Mouse (Mus musculus): ENCODE data around the gene Ppp1r15a. TPM values are rescaled to one million over a fixed set of nuclear protein-coding genes. Genes with fewer than 3 reads are reported as not detected.
A peak's percentile ranks its signal among the peaks of the same experiment; 100 is the strongest.
"Not testable (repeated sequence)": the region's sequence is repeated elsewhere in the genome, so short reads cannot be mapped to it uniquely, and the experiment has no call there.

Ppp1r15a gene
- polyA plus RNA-seq, 1 experiment from 2014 or later: 19.1 TPM

DNA sequence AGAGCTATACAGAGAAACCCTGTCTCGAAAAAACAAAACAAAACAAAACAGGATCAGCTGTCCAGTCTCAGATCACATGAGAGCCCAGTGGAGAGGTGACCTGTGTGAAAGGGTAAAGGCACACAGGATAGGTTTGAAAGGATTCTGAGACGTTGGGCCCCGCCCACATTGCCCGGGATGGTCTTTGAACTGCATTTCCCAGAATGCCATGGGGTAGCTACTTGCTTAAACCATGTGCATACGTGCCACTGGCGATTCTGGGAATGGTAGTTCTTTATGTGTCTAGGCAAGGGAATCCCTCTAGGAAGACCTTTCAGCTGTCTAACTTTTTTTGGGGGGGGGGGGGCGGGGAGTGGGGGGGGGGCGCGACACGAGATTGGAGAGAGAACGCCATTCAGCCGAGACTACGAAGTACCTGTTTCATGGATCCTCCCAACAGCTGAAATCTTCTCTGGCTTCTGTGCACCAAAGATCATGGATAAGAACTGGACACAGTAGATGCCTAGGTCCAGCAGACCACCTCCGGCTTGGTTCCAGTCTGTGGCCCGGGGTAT lies 44.6 kb downstream of the Ppp1r15a start, which contains the start of gene Tulp2:
Tulp2 (plus strand) TSS at position 504 of the 554 bp plus-strand sequence.
- 52% methylated on average over 15 of the region's 15 CpGs for WGBS

DNA sequence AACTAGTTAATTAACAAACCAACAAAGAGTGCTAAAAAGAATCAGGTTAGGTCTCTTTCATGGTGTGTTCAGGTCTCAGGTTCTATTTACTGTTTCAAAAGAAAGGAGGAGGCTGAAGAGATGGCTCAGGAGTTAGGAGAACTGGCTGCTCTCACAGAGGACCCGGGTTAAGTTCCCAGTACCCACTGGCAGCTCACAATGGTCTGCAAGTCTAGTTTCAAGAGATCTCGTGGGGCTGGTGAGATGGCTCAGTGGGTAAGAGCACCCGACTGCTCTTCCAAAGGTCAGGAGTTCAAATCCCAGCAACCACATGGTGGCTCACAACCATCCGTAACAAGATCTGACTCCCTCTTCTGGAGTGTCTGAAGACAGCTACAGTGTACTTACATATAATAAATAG lies 45.8 kb downstream of the Ppp1r15a start:
- ATAC-seq; H3K9ac ChIP-seq (ENCODE audit: low read depth, low read length); H3K4me1 ChIP-seq (ENCODE audit: control insufficient read depth, insufficient read depth, low read length); H3K27ac ChIP-seq (ENCODE audit: low read length); H3K9me3 ChIP-seq (ENCODE audit: control insufficient read depth, low read length); H3K36me3 ChIP-seq (ENCODE audit: control insufficient read depth, insufficient read depth, low read length); H3K27me3 ChIP-seq (replicated peaks; ENCODE audit: control insufficient read depth, insufficient read depth, low read length); H3K4me2 ChIP-seq (ENCODE audit: low read depth, low read length); H3K4me3 ChIP-seq (ENCODE audit: low read length): not testable (repeated sequence)
- 67% methylated on average over 3 of the region's 4 CpGs for WGBS

More for the DNA sequence above, 44.6 kb downstream of the Ppp1r15a start, which contains the start of gene Tulp2:
- Histone ChIP-seq H3K27ac (ENCODE audit: low read length) (no peak within 1 kb of the TSS), H3K4me2 (ENCODE audit: low read depth, low read length) (no peak within 1 kb of the TSS), H3K4me3 (ENCODE audit: low read length) (no peak within 1 kb of the TSS), H3K9ac (ENCODE audit: low read depth, low read length) (no peak within 1 kb of the TSS), H3K36me3 (ENCODE audit: control insufficient read depth, insufficient read depth, low read length) (no peaks in the 10 kb centered on the region), H3K4me1 (ENCODE audit: control insufficient read depth, insufficient read depth, low read length) (no peaks in the 10 kb centered on the region), H3K9me3 (ENCODE audit: control insufficient read depth, low read length) (no peaks in the 10 kb centered on the region), H3K27me3 (replicated peaks; ENCODE audit: control insufficient read depth, insufficient read depth, low read length) (no peaks in the 10 kb centered on the region)
- peak; percentile 54 for ATAC-seq

GRCm38 (mm10) chr7:45478774-45479173 lies 47.3 kb downstream of the Ppp1r15a start:
- H3K4me1 ChIP-seq (ENCODE audit: control insufficient read depth, insufficient read depth, low read length): no peaks in the 10 kb centered on the region
- H3K27ac ChIP-seq (ENCODE audit: low read length): no peak overlapping the region
- H3K27me3 ChIP-seq (replicated peaks; ENCODE audit: control insufficient read depth, insufficient read depth, low read length): no peaks in the 10 kb centered on the region
- no peak overlapping the region for H3K4me2 ChIP-seq (ENCODE audit: low read depth, low read length)
- H3K4me3 ChIP-seq (ENCODE audit: low read length): no peak overlapping the region
- ATAC-seq: no peak
- H3K9me3 ChIP-seq (ENCODE audit: control insufficient read depth, low read length): no peaks in the 10 kb centered on the region
- no peak overlapping the region for H3K9ac ChIP-seq (ENCODE audit: low read depth, low read length)
- WGBS: 92% methylated on average over 7 of the region's 7 CpGs
- H3K36me3 ChIP-seq (ENCODE audit: control insufficient read depth, insufficient read depth, low read length): no peaks in the 10 kb centered on the region

GRCm38 (mm10) chr7:45477003-45477402 lies 49.1 kb downstream of the Ppp1r15a start:
- no peaks in the 10 kb centered on the region for H3K36me3 ChIP-seq (ENCODE audit: control insufficient read depth, insufficient read depth, low read length)
- H3K4me1 ChIP-seq (ENCODE audit: control insufficient read depth, insufficient read depth, low read length): no peaks in the 10 kb centered on the region
- H3K9me3 ChIP-seq (ENCODE audit: control insufficient read depth, low read length): no peaks in the 10 kb centered on the region
- H3K27ac ChIP-seq (ENCODE audit: low read length): no peak overlapping the region
- peak; percentile 18; the same call in 1 of the 2 replicates for ATAC-seq
- H3K4me2 ChIP-seq (ENCODE audit: low read depth, low read length): no peak overlapping the region
- H3K27me3 ChIP-seq (replicated peaks; ENCODE audit: control insufficient read depth, insufficient read depth, low read length): no peaks in the 10 kb centered on the region
- H3K4me3 ChIP-seq (ENCODE audit: low read length): no peak overlapping the region
- WGBS: 2% methylated on average over 3 of the region's 3 CpGs
- no peak overlapping the region for H3K9ac ChIP-seq (ENCODE audit: low read depth, low read length)

DNA sequence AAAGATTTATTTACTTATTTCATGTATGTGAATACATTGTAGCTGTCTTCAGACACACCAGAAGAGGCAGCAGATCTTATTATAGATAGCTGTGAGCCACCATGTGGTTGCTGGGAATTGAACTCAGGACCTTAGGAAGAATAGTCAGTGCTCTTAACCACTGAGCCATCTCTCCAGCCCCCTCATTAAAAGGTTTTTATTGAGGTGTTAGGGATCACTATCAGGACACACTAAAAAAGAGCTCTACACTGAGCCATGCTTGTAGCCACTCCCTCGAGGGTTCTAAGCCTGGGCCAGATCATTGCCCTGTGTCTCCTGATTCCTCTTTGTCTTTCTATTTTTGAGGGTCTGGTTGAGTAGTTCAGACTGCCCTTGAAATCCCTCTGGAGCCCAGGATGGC lies 49.6 kb downstream of the Ppp1r15a start:
- 39% methylated on average over 1 of the region's 1 CpGs for WGBS

DNA sequence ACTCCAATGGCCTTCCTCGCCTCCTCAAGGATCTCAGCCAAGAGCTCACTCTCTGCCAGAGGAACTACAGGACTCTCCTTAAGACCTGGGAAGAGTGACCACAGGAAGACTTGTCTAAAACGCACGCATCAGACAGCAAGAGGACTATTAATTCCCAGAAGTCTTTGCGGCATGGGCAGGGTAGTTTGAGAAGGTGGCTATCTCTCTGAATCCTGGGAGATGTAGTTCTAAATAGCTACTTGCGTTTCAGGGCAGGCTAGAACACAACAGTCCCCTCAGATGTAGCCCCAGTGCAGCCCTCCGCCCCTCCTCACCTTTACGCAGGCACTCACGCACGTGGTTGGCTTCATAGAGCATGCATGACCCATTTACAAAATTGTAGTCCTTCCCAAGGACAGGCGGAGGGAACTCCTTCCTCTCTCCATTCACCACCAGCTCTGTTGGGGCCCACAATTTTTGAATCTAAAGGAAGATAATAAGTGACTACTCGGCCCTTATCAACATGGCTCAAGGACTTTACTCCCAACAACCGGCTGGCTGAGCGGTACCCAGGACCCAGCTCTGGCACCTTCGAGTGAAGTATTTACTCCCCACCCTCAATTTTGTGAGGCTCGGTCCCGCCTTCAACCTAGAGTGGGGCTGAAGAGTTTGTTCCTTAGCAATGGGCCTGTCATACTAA lies 50.6 kb downstream of the Ppp1r15a start:
- Histone ChIP-seq H3K9me3 (ENCODE audit: control insufficient read depth, low read length) (no peaks in the 10 kb centered on the region), H3K4me1 (ENCODE audit: control insufficient read depth, insufficient read depth, low read length) (no peaks in the 10 kb centered on the region), H3K9ac (ENCODE audit: low read depth, low read length) (peak overlapping the region; percentile 58), H3K4me2 (ENCODE audit: low read depth, low read length) (peak overlapping the region; percentile 45), H3K36me3 (ENCODE audit: control insufficient read depth, insufficient read depth, low read length) (no peaks in the 10 kb centered on the region), H3K27ac (ENCODE audit: low read length) (peak overlapping the region; percentile 76), H3K4me3 (ENCODE audit: low read length) (peak overlapping the region; percentile 30), H3K27me3 (replicated peaks; ENCODE audit: control insufficient read depth, insufficient read depth, low read length) (no peaks in the 10 kb centered on the region)
- 56% methylated on average over 16 of the region's 16 CpGs for WGBS
- ATAC-seq: peak; percentile 79

More for the DNA sequence above, 49.6 kb downstream of the Ppp1r15a start:
- H3K27me3 ChIP-seq (replicated peaks; ENCODE audit: control insufficient read depth, insufficient read depth, low read length): no peaks in the 10 kb centered on the region
- no peaks in the 10 kb centered on the region for H3K36me3 ChIP-seq (ENCODE audit: control insufficient read depth, insufficient read depth, low read length)
- H3K4me3 ChIP-seq (ENCODE audit: low read length): no peak overlapping the region
- no peaks in the 10 kb centered on the region for H3K9me3 ChIP-seq (ENCODE audit: control insufficient read depth, low read length)
- H3K4me2 ChIP-seq (ENCODE audit: low read depth, low read length): no peak overlapping the region
- no peak overlapping the region for H3K27ac ChIP-seq (ENCODE audit: low read length)
- no peak for ATAC-seq
- no peaks in the 10 kb centered on the region for H3K4me1 ChIP-seq (ENCODE audit: control insufficient read depth, insufficient read depth, low read length)
- no peak overlapping the region for H3K9ac ChIP-seq (ENCODE audit: low read depth, low read length)

Other genes starting within 250 kb of the Ppp1r15a start
- gene Slc6a21, start 248.8 kb downstream of the Ppp1r15a start, polyA plus RNA-seq (2015; fragmentation: Nextera tagmentation; extraction: Ambion mirVana): not detected in 2 replicates
- gene Trpm4, start 192.5 kb downstream of the Ppp1r15a start, polyA plus RNA-seq (2015; fragmentation: Nextera tagmentation; extraction: Ambion mirVana): 33.4 and 36.3 TPM in 2 replicates
- 0.86 and 1.4 TPM in 2 replicates for gene Hrc, start 191.0 kb downstream of the Ppp1r15a start, polyA plus RNA-seq (2015; fragmentation: Nextera tagmentation; extraction: Ambion mirVana)
- gene Ppfia3, start 159.2 kb downstream of the Ppp1r15a start, polyA plus RNA-seq (2015; fragmentation: Nextera tagmentation; extraction: Ambion mirVana): 10.3 and 12.0 TPM in 2 replicates
- 1.2 and 2.7 TPM in 2 replicates for gene Lin7b, start 155.7 kb downstream of the Ppp1r15a start, polyA plus RNA-seq (2015; fragmentation: Nextera tagmentation; extraction: Ambion mirVana)
- gene Snrnp70, start 130.5 kb downstream of the Ppp1r15a start, polyA plus RNA-seq (2015; fragmentation: Nextera tagmentation; extraction: Ambion mirVana): 139 and 150 TPM in 2 replicates
- gene Kcna7, start 120.6 kb downstream of the Ppp1r15a start, polyA plus RNA-seq (2015; fragmentation: Nextera tagmentation; extraction: Ambion mirVana): 0.11 TPM in 1 of 2 replicates, not detected in the other
- gene Ntf5, start 112.6 kb downstream of the Ppp1r15a start, polyA plus RNA-seq (2015; fragmentation: Nextera tagmentation; extraction: Ambion mirVana): 1.4 and 1.8 TPM in 2 replicates
- gene Lhb, start 105.4 kb downstream of the Ppp1r15a start, polyA plus RNA-seq (2015; fragmentation: Nextera tagmentation; extraction: Ambion mirVana): 0.28 TPM in 1 of 2 replicates, not detected in the other
- gene Gys1, start 91.4 kb downstream of the Ppp1r15a start, polyA plus RNA-seq (2015; fragmentation: Nextera tagmentation; extraction: Ambion mirVana): 49.4 and 53.1 TPM in 2 replicates
- 121 and 134 TPM in 2 replicates for gene Ruvbl2, start 88.2 kb downstream of the Ppp1r15a start, polyA plus RNA-seq (2015; fragmentation: Nextera tagmentation; extraction: Ambion mirVana)
- gene Ftl1, start 66.4 kb downstream of the Ppp1r15a start, polyA plus RNA-seq (2015; fragmentation: Nextera tagmentation; extraction: Ambion mirVana): 7,117 and 7,555 TPM in 2 replicates
- 178 and 185 TPM in 2 replicates for gene Bax, start 59.4 kb downstream of the Ppp1r15a start, polyA plus RNA-seq (2015; fragmentation: Nextera tagmentation; extraction: Ambion mirVana)
- 0.78 and 0.93 TPM in 2 replicates for gene Tulp2, start 44.4 kb downstream of the Ppp1r15a start, polyA plus RNA-seq (2015; fragmentation: Nextera tagmentation; extraction: Ambion mirVana)
- gene Gm45808, start 39.5 kb downstream of the Ppp1r15a start, polyA plus RNA-seq (2015; fragmentation: Nextera tagmentation; extraction: Ambion mirVana): not detected in 2 replicates
- 1.9 and 2.2 TPM in 2 replicates for gene Dhdh, start 37.5 kb downstream of the Ppp1r15a start, polyA plus RNA-seq (2015; fragmentation: Nextera tagmentation; extraction: Ambion mirVana)
- 251 and 266 TPM in 2 replicates for gene Nucb1, start 15.9 kb downstream of the Ppp1r15a start, polyA plus RNA-seq (2015; fragmentation: Nextera tagmentation; extraction: Ambion mirVana)
- gene Plekha4, start 62 bp upstream of the Ppp1r15a start, polyA plus RNA-seq (2015; fragmentation: Nextera tagmentation; extraction: Ambion mirVana): 1.4 and 1.6 TPM in 2 replicates
- gene Hsd17b14, start 28.6 kb upstream of the Ppp1r15a start, polyA plus RNA-seq (2015; fragmentation: Nextera tagmentation; extraction: Ambion mirVana): 2.9 and 3.3 TPM in 2 replicates
- gene Bcat2, start 43.9 kb upstream of the Ppp1r15a start, polyA plus RNA-seq (2015; fragmentation: Nextera tagmentation; extraction: Ambion mirVana): 59.9 and 65.4 TPM in 2 replicates
- 0.23 TPM in 1 of 2 replicates, not detected in the other for gene Fgf21, start 89.2 kb upstream of the Ppp1r15a start, polyA plus RNA-seq (2015; fragmentation: Nextera tagmentation; extraction: Ambion mirVana)
- gene Fut1, start 91.0 kb upstream of the Ppp1r15a start, polyA plus RNA-seq (2015; fragmentation: Nextera tagmentation; extraction: Ambion mirVana): 0.48 and 0.61 TPM in 2 replicates
- 0.07 and 0.15 TPM in 2 replicates for gene Izumo1, start 95.5 kb upstream of the Ppp1r15a start, polyA plus RNA-seq (2015; fragmentation: Nextera tagmentation; extraction: Ambion mirVana)
- gene Rasip1, start 101.2 kb upstream of the Ppp1r15a start, polyA plus RNA-seq (2015; fragmentation: Nextera tagmentation; extraction: Ambion mirVana): 3.4 and 4.4 TPM in 2 replicates
- 5.0 and 6.3 TPM in 2 replicates for gene Mamstr, start 113.7 kb upstream of the Ppp1r15a start, polyA plus RNA-seq (2015; fragmentation: Nextera tagmentation; extraction: Ambion mirVana)
- 18.4 and 21.7 TPM in 2 replicates for gene Fut2, start 140.1 kb upstream of the Ppp1r15a start, polyA plus RNA-seq (2015; fragmentation: Nextera tagmentation; extraction: Ambion mirVana)
- 0.34 and 0.53 TPM in 2 replicates for gene Ntn5, start 157.8 kb upstream of the Ppp1r15a start, polyA plus RNA-seq (2015; fragmentation: Nextera tagmentation; extraction: Ambion mirVana)
- gene Sec1, start 168.1 kb upstream of the Ppp1r15a start, polyA plus RNA-seq (2015; fragmentation: Nextera tagmentation; extraction: Ambion mirVana): 1.9 and 2.7 TPM in 2 replicates
- gene Car11, start 173.6 kb upstream of the Ppp1r15a start, polyA plus RNA-seq (2015; fragmentation: Nextera tagmentation; extraction: Ambion mirVana): 4.1 and 5.3 TPM in 2 replicates
- 2.3 and 3.2 TPM in 2 replicates for gene Dbp, start 178.8 kb upstream of the Ppp1r15a start, polyA plus RNA-seq (2015; fragmentation: Nextera tagmentation; extraction: Ambion mirVana)
- 1,070 and 1,157 TPM in 2 replicates for gene Rpl18, start 189.2 kb upstream of the Ppp1r15a start, polyA plus RNA-seq (2015; fragmentation: Nextera tagmentation; extraction: Ambion mirVana)
- 55.6 and 59.2 TPM in 2 replicates for gene Sphk2, start 191.7 kb upstream of the Ppp1r15a start, polyA plus RNA-seq (2015; fragmentation: Nextera tagmentation; extraction: Ambion mirVana)
- 30.9 and 34.2 TPM in 2 replicates for gene Fam83e, start 194.9 kb upstream of the Ppp1r15a start, polyA plus RNA-seq (2015; fragmentation: Nextera tagmentation; extraction: Ambion mirVana)
- 0.86 and 1.0 TPM in 2 replicates for gene Spaca4, start 199.5 kb upstream of the Ppp1r15a start, polyA plus RNA-seq (2015; fragmentation: Nextera tagmentation; extraction: Ambion mirVana)